Mouse (Mus musculus): Measurements from ENCODE around the gene Ralgapa1. TPM values are rescaled to one million over a fixed set of nuclear protein-coding genes. Genes with fewer than 3 reads are reported as not detected.

Gene Ralgapa1
- polyA plus RNA-seq, 1 experiment from 2014 or later = 18.8 TPM

GRCm38 (mm10) chr12:55648011-55648525, 172.9 kb downstream of the Ralgapa1 start:
- H3K9me3 ChIP-seq (replicated peaks; ENCODE audit: control insufficient read depth, low read length) = no peaks in the 10 kb centered on the region
- H3K4me2 ChIP-seq = no peak overlapping the region
- H3K27ac ChIP-seq (ENCODE audit: low read depth, low read length) = no peak overlapping the region
- no peaks in the 10 kb centered on the region for H3K27me3 ChIP-seq (ENCODE audit: control insufficient read depth, insufficient read depth, low read length)
- H3K4me3 ChIP-seq (ENCODE audit: low read depth, low read length) = no peak overlapping the region
- WGBS (ENCODE audit: insufficient replicate concordance) = 91% methylated on average over 7 of the region's 7 CpGs
- no peaks in the 10 kb centered on the region for H3K4me1 ChIP-seq (ENCODE audit: control insufficient read depth, insufficient read depth, low read length)
- H3K36me3 ChIP-seq (ENCODE audit: control insufficient read depth, insufficient read depth, low read length) = no peaks in the 10 kb centered on the region
- H3K9ac ChIP-seq (ENCODE audit: low read depth, low read length) = no peak overlapping the region
- no peak for ATAC-seq (replicated peaks; ENCODE audit: insufficient number of reproducible peaks, low FRiP score, low TSS enrichment)

- no peak overlapping the region for H3K4me3 ChIP-seq (ENCODE audit: low read depth, low read length)
- no peaks in the 10 kb centered on the region for H3K4me1 ChIP-seq (ENCODE audit: control insufficient read depth, insufficient read depth, low read length)
- H3K36me3 ChIP-seq (ENCODE audit: control insufficient read depth, insufficient read depth, low read length) = no peaks in the 10 kb centered on the region
- no peak for ATAC-seq (replicated peaks; ENCODE audit: insufficient number of reproducible peaks, low FRiP score, low TSS enrichment)
- H3K4me2 ChIP-seq = no peak overlapping the region
- no peaks in the 10 kb centered on the region for H3K9me3 ChIP-seq (replicated peaks; ENCODE audit: control insufficient read depth, low read length)
- H3K9ac ChIP-seq (ENCODE audit: low read depth, low read length) = no peak overlapping the region
- 35% methylated on average over 4 of the region's 4 CpGs for WGBS (ENCODE audit: insufficient replicate concordance)
- no peaks in the 10 kb centered on the region for H3K27me3 ChIP-seq (ENCODE audit: control insufficient read depth, insufficient read depth, low read length)
- H3K27ac ChIP-seq (ENCODE audit: low read depth, low read length) = no peak overlapping the region
Measured at GRCm38 (mm10) chr12:55626711-55627110, 194.3 kb downstream of the Ralgapa1 start.

GRCm38 (mm10) chr12:55623254-55623653, 197.7 kb downstream of the Ralgapa1 start:
- H3K4me1 ChIP-seq (ENCODE audit: control insufficient read depth, insufficient read depth, low read length) = no peaks in the 10 kb centered on the region
- no peak overlapping the region for H3K4me2 ChIP-seq
- no peak overlapping the region for H3K9ac ChIP-seq (ENCODE audit: low read depth, low read length)
- no peaks in the 10 kb centered on the region for H3K27me3 ChIP-seq (ENCODE audit: control insufficient read depth, insufficient read depth, low read length)
- no peak overlapping the region for H3K27ac ChIP-seq (ENCODE audit: low read depth, low read length)
- H3K9me3 ChIP-seq (replicated peaks; ENCODE audit: control insufficient read depth, low read length) = no peaks in the 10 kb centered on the region
- no peak for ATAC-seq (replicated peaks; ENCODE audit: insufficient number of reproducible peaks, low FRiP score, low TSS enrichment)
- H3K4me3 ChIP-seq (ENCODE audit: low read depth, low read length) = no peak overlapping the region
- 73% methylated on average over 5 of the region's 5 CpGs for WGBS (ENCODE audit: insufficient replicate concordance)
- H3K36me3 ChIP-seq (ENCODE audit: control insufficient read depth, insufficient read depth, low read length) = no peaks in the 10 kb centered on the region

GRCm38 (mm10) chr12:55622615-55623245, 198.2 kb downstream of the Ralgapa1 start:
- Histone ChIP-seq H3K4me3 (ENCODE audit: low read depth, low read length) (no peak overlapping the region), H3K27ac (ENCODE audit: low read depth, low read length) (no peak overlapping the region), H3K9me3 (replicated peaks; ENCODE audit: control insufficient read depth, low read length) (no peaks in the 10 kb centered on the region), H3K36me3 (ENCODE audit: control insufficient read depth, insufficient read depth, low read length) (no peaks in the 10 kb centered on the region), H3K4me1 (ENCODE audit: control insufficient read depth, insufficient read depth, low read length) (no peaks in the 10 kb centered on the region), H3K9ac (ENCODE audit: low read depth, low read length) (no peak overlapping the region), H3K27me3 (ENCODE audit: control insufficient read depth, insufficient read depth, low read length) (no peaks in the 10 kb centered on the region), H3K4me2 (no peak overlapping the region)
- WGBS (ENCODE audit: insufficient replicate concordance) = 53% methylated on average over 3 of the region's 3 CpGs
- ATAC-seq (replicated peaks; ENCODE audit: insufficient number of reproducible peaks, low FRiP score, low TSS enrichment) = no peak

GRCm38 (mm10) chr12:55620321-55620720, 200.6 kb downstream of the Ralgapa1 start:
- 86% methylated on average over 2 of the region's 2 CpGs for WGBS (ENCODE audit: insufficient replicate concordance)

GRCm38 (mm10) chr12:55610812-55611211, 210.2 kb downstream of the Ralgapa1 start:
- no peaks in the 10 kb centered on the region for H3K36me3 ChIP-seq (ENCODE audit: control insufficient read depth, insufficient read depth, low read length)
- H3K27ac ChIP-seq (ENCODE audit: low read depth, low read length) = no peak overlapping the region
- H3K4me2 ChIP-seq = no peak overlapping the region
- ATAC-seq (replicated peaks; ENCODE audit: insufficient number of reproducible peaks, low FRiP score, low TSS enrichment) = no peak
- H3K9me3 ChIP-seq (replicated peaks; ENCODE audit: control insufficient read depth, low read length) = no peaks in the 10 kb centered on the region
- no peaks in the 10 kb centered on the region for H3K27me3 ChIP-seq (ENCODE audit: control insufficient read depth, insufficient read depth, low read length)
- no peaks in the 10 kb centered on the region for H3K4me1 ChIP-seq (ENCODE audit: control insufficient read depth, insufficient read depth, low read length)
- no peak overlapping the region for H3K4me3 ChIP-seq (ENCODE audit: low read depth, low read length)
- 32% methylated on average over 2 of the region's 2 CpGs for WGBS (ENCODE audit: insufficient replicate concordance)
- H3K9ac ChIP-seq (ENCODE audit: low read depth, low read length) = no peak overlapping the region

More at GRCm38 (mm10) chr12:55620321-55620720, 200.6 kb downstream of the Ralgapa1 start:
- H3K4me2 ChIP-seq = no peak overlapping the region
- H3K36me3 ChIP-seq (ENCODE audit: control insufficient read depth, insufficient read depth, low read length) = no peaks in the 10 kb centered on the region
- no peaks in the 10 kb centered on the region for H3K9me3 ChIP-seq (replicated peaks; ENCODE audit: control insufficient read depth, low read length)
- no peak overlapping the region for H3K27ac ChIP-seq (ENCODE audit: low read depth, low read length)
- no peak for ATAC-seq (replicated peaks; ENCODE audit: insufficient number of reproducible peaks, low FRiP score, low TSS enrichment)
- H3K4me3 ChIP-seq (ENCODE audit: low read depth, low read length) = no peak overlapping the region
- H3K27me3 ChIP-seq (ENCODE audit: control insufficient read depth, insufficient read depth, low read length) = no peaks in the 10 kb centered on the region
- H3K4me1 ChIP-seq (ENCODE audit: control insufficient read depth, insufficient read depth, low read length) = no peaks in the 10 kb centered on the region
- no peak overlapping the region for H3K9ac ChIP-seq (ENCODE audit: low read depth, low read length)

GRCm38 (mm10) chr12:55607902-55608301, 213.1 kb downstream of the Ralgapa1 start:
- H3K4me3 ChIP-seq (ENCODE audit: low read depth, low read length) = no peak overlapping the region
- no peaks in the 10 kb centered on the region for H3K9me3 ChIP-seq (replicated peaks; ENCODE audit: control insufficient read depth, low read length)
- no peak overlapping the region for H3K4me2 ChIP-seq
- H3K9ac ChIP-seq (ENCODE audit: low read depth, low read length) = no peak overlapping the region
- H3K36me3 ChIP-seq (ENCODE audit: control insufficient read depth, insufficient read depth, low read length) = no peaks in the 10 kb centered on the region
- WGBS (ENCODE audit: insufficient replicate concordance) = 42% methylated on average over 4 of the region's 4 CpGs
- H3K4me1 ChIP-seq (ENCODE audit: control insufficient read depth, insufficient read depth, low read length) = no peaks in the 10 kb centered on the region
- ATAC-seq (replicated peaks; ENCODE audit: insufficient number of reproducible peaks, low FRiP score, low TSS enrichment) = no peak
- H3K27me3 ChIP-seq (ENCODE audit: control insufficient read depth, insufficient read depth, low read length) = no peaks in the 10 kb centered on the region
- H3K27ac ChIP-seq (ENCODE audit: low read depth, low read length) = no peak overlapping the region

- 41% methylated on average over 3 of the region's 3 CpGs for WGBS (ENCODE audit: insufficient replicate concordance)
- Histone ChIP-seq H3K27ac (ENCODE audit: low read depth, low read length) (no peak overlapping the region), H3K9me3 (replicated peaks; ENCODE audit: control insufficient read depth, low read length) (no peaks in the 10 kb centered on the region), H3K4me3 (ENCODE audit: low read depth, low read length) (no peak overlapping the region), H3K36me3 (ENCODE audit: control insufficient read depth, insufficient read depth, low read length) (no peaks in the 10 kb centered on the region), H3K4me2 (no peak overlapping the region), H3K27me3 (ENCODE audit: control insufficient read depth, insufficient read depth, low read length) (peaks cover 26% of the 10 kb centered on the region), H3K9ac (ENCODE audit: low read depth, low read length) (no peak overlapping the region), H3K4me1 (ENCODE audit: control insufficient read depth, insufficient read depth, low read length) (peaks cover 11% of the 10 kb centered on the region)
- no peak for ATAC-seq (replicated peaks; ENCODE audit: insufficient number of reproducible peaks, low FRiP score, low TSS enrichment)
Measured at GRCm38 (mm10) chr12:55604411-55604810, 216.6 kb downstream of the Ralgapa1 start.

GRCm38 (mm10) chr12:55600503-55600994, 220.4 kb downstream of the Ralgapa1 start:
- no peaks in the 10 kb centered on the region for H3K36me3 ChIP-seq (ENCODE audit: control insufficient read depth, insufficient read depth, low read length)
- H3K27ac ChIP-seq (ENCODE audit: low read depth, low read length) = no peak overlapping the region
- no peaks in the 10 kb centered on the region for H3K9me3 ChIP-seq (replicated peaks; ENCODE audit: control insufficient read depth, low read length)
- 3% methylated on average over 42 of the region's 42 CpGs for WGBS (ENCODE audit: insufficient replicate concordance)
- H3K9ac ChIP-seq (ENCODE audit: low read depth, low read length) = no peak overlapping the region
- peak overlapping the region; percentile 55 for H3K4me3 ChIP-seq (ENCODE audit: low read depth, low read length)
- H3K27me3 ChIP-seq (ENCODE audit: control insufficient read depth, insufficient read depth, low read length) = peaks cover 51% of the 10 kb centered on the region
- peaks cover 12% of the 10 kb centered on the region for H3K4me1 ChIP-seq (ENCODE audit: control insufficient read depth, insufficient read depth, low read length)
- ATAC-seq (replicated peaks; ENCODE audit: insufficient number of reproducible peaks, low FRiP score, low TSS enrichment) = peak; percentile 24; the same call in 1 of the 2 replicates
- peak overlapping the region; percentile 91 for H3K4me2 ChIP-seq
